Mouse (Mus musculus) embryonic fibroblast, embryonic 13.5 days (primary cell): ENCODE results near the gene Trpm3. TPM values are rescaled to one million over a fixed set of nuclear protein-coding genes. Genes with fewer than 3 reads are reported as not detected.
A peak's percentile ranks its signal among the peaks of the same experiment; 100 is the strongest.

Experiments used
- H3K27ac ChIP-seq: 2 replicates; pipeline ENCODE4 v1.5.1; 2012; ENCODE audit warnings: low read length, control low read depth, inconsistent platforms; ENCODE audit not compliant: insufficient read depth
- H3K4me1 ChIP-seq: 2 replicates; pipeline ENCODE4 v1.6.1; 2011; ENCODE audit warnings: low read length; ENCODE audit not compliant: control insufficient read depth, insufficient read depth
- H3K4me3 ChIP-seq: 2 replicates; pipeline ENCODE4 v1.5.1; 2011; ENCODE audit warnings: mild to moderate bottlenecking, control low read depth, low read length; ENCODE audit not compliant: insufficient read depth
- CTCF ChIP-seq: IDR thresholded peaks from 2 replicates; pipeline ENCODE4 v1.5.1; 2011; ENCODE audit warnings: mild to moderate bottlenecking, control low read depth, low read length, moderate library complexity, borderline replicate concordance; ENCODE audit not compliant: insufficient read depth
- POLR2A ChIP-seq: IDR thresholded peaks from 2 replicates; pipeline ENCODE4 v1.6.1; 2011; ENCODE audit warnings: low read depth, mild to moderate bottlenecking, control low read depth, low read length, moderate library complexity
- polyA plus RNA-seq: library from polyadenylated mRNA; stranded (reverse); fragments of >200 nt; gene quantifications from 2 replicates; pipeline ENCODE4 v1.2.4, GENCODE M21; 2011; ENCODE audit warnings: low read depth; ENCODE audit not compliant: missing spikeins, insufficient read length

The Trpm3 gene
- polyA plus RNA-seq, 1 experiment, result 0.46 TPM

- Histone ChIP-seq H3K4me1 (no peaks in the 10 kb centered on the region), H3K27ac (no peak overlapping the region), H3K4me3 (no peak overlapping the region)
- TF ChIP-seq CTCF (no peak), POLR2A (no peak)
These were observed 720.8 kb downstream of the Trpm3 start for GRCm38 (mm10) chr19:22859644-22860043.

GRCm38 (mm10) chr19:22867456-22867855, 728.6 kb downstream of the Trpm3 start:
- Histone ChIP-seq H3K4me3 (no peak overlapping the region), H3K4me1 (no peaks in the 10 kb centered on the region), H3K27ac (no peak overlapping the region)
- TF ChIP-seq POLR2A (no peak), CTCF (no peak)

- no peak for TF ChIP-seq POLR2A
- no peak for TF ChIP-seq CTCF
- H3K4me3 ChIP-seq, result no peak overlapping the region
- H3K4me1 ChIP-seq, result no peaks in the 10 kb centered on the region
- H3K27ac ChIP-seq, result no peak overlapping the region
These were observed 731.0 kb downstream of the Trpm3 start for GRCm38 (mm10) chr19:22869853-22870252.

GRCm38 (mm10) chr19:22872456-22872855, 733.6 kb downstream of the Trpm3 start:
- Histone ChIP-seq H3K4me1 (no peaks in the 10 kb centered on the region), H3K4me3 (no peak overlapping the region), H3K27ac (no peak overlapping the region)
- TF ChIP-seq CTCF, result no peak
- no peak for TF ChIP-seq POLR2A

GRCm38 (mm10) chr19:22880199-22880598, 741.4 kb downstream of the Trpm3 start:
- Histone ChIP-seq H3K4me3 (no peak overlapping the region), H3K4me1 (no peaks in the 10 kb centered on the region), H3K27ac (no peak overlapping the region)
- TF ChIP-seq POLR2A, result no peak
- no peak for TF ChIP-seq CTCF

GRCm38 (mm10) chr19:22882670-22883111, 743.8 kb downstream of the Trpm3 start:
- Histone ChIP-seq H3K4me1 (no peaks in the 10 kb centered on the region), H3K27ac (no peak overlapping the region), H3K4me3 (no peak overlapping the region)
- TF ChIP-seq POLR2A (no peak), CTCF (no peak)

GRCm38 (mm10) chr19:22883154-22883553, 744.3 kb downstream of the Trpm3 start:
- TF ChIP-seq POLR2A (no peak), CTCF (no peak)
- H3K27ac ChIP-seq, result no peak overlapping the region
- H3K4me3 ChIP-seq, result no peak overlapping the region
- H3K4me1 ChIP-seq, result no peaks in the 10 kb centered on the region

- TF ChIP-seq POLR2A (no peak), CTCF (peak; percentile 79; the same call in 1 of the 2 replicates)
- H3K4me1 ChIP-seq, result no peaks in the 10 kb centered on the region
- no peak overlapping the region for H3K4me3 ChIP-seq
- H3K27ac ChIP-seq, result no peak overlapping the region
These were observed 745.0 kb downstream of the Trpm3 start for GRCm38 (mm10) chr19:22883744-22884317.

- Histone ChIP-seq H3K4me3 (no peak overlapping the region), H3K4me1 (no peaks in the 10 kb centered on the region), H3K27ac (no peak overlapping the region)
- no peak for TF ChIP-seq POLR2A
- TF ChIP-seq CTCF, result peak; percentile 65; the same call in 1 of the 2 replicates
These were observed 745.5 kb downstream of the Trpm3 start for GRCm38 (mm10) chr19:22884357-22884756.

- no peak for TF ChIP-seq POLR2A
- TF ChIP-seq CTCF, result no peak
- Histone ChIP-seq H3K4me3 (no peak overlapping the region), H3K4me1 (no peaks in the 10 kb centered on the region), H3K27ac (no peak overlapping the region)
These were observed 746.2 kb downstream of the Trpm3 start for GRCm38 (mm10) chr19:22885051-22885450.
